ENCODE assay signal across 8 mouse cellular contexts in genomic region chr17:83983070-83983836, GRCm38 (mm10).
A peak's percentile ranks its signal among the peaks of the same experiment; 100 is the strongest.
DNase-seq lines count a peak whose midpoint lies in the region; ATAC-seq and TF ChIP-seq lines count a peak whose summit lies in the region.

No protein-coding gene starts in this region.

- no peaks in the 10 kb centered on the region for H3K9me3 ChIP-seq in heart, embryonic 16.5 days (replicated peaks; ENCODE audit: control insufficient read depth, low read length)

- 39% methylated on average over 18 of the region's 18 CpGs for WGBS in heart, embryonic 16.5 days

- H3K4me2 ChIP-seq in heart, embryonic 16.5 days (ENCODE audit: low read depth, low read length), result no peak overlapping the region

- DNase-seq in left cerebral cortex, adult 2 months (ENCODE audit: extremely low spot score in 1 of 2, low spot score in 2 of 2), result no peak
- DNase-seq in left cerebral cortex, adult 9 months (ENCODE audit: low spot score in 2 of 2), result no peak
- DNase-seq in kidney, postnatal 10 days, result peak; percentile 86
- DNase-seq in layer of hippocampus, postnatal 36 days, result no peak
- DNase-seq in layer of hippocampus, adult 9-10 months (ENCODE audit: low spot score), result no peak

- no peak for TF ChIP-seq POLR2A in embryonic fibroblast, embryonic 13.5 days (IDR thresholded peaks at IDR 0.05; ENCODE audit: low read depth, low read length)

- ATAC-seq in heart, embryonic 16.5 days (replicated peaks; ENCODE audit: extremely low read depth, insufficient read depth, low FRiP score), result peak; percentile 47
- peak; percentile 52 for ATAC-seq in megakaryocyte-erythroid progenitor cell, adult 5-6 weeks (replicated peaks; ENCODE audit: low FRiP score, low TSS enrichment, poor library complexity, severe bottlenecking)

- H3K9ac ChIP-seq in heart, embryonic 16.5 days (ENCODE audit: low read length), result no peak overlapping the region

- H3K36me3 ChIP-seq in heart, embryonic 16.5 days (ENCODE audit: control insufficient read depth, insufficient read depth), result no peaks in the 10 kb centered on the region

- intact Hi-C loops in left cerebral cortex, adult 2 months (cut with DNase I), result no loop called here

- peak overlapping the region; percentile 64 for H3K27ac ChIP-seq in left cerebral cortex, adult 2 months
- peak overlapping the region; percentile 93 for H3K27ac ChIP-seq in embryonic fibroblast, embryonic 13.5 days (ENCODE audit: insufficient read depth, low read length)
- peak overlapping the region; percentile 84 for H3K27ac ChIP-seq in heart, embryonic 16.5 days (ENCODE audit: low read length)

- no peak for TF ChIP-seq CTCF in left cerebral cortex, adult 2 months (IDR thresholded peaks at IDR 0.05)
- TF ChIP-seq CTCF in embryonic fibroblast, embryonic 13.5 days (IDR thresholded peaks at IDR 0.05; ENCODE audit: borderline replicate concordance, insufficient read depth, low read length), result no peak

- no peak overlapping the region for H3K4me3 ChIP-seq in left cerebral cortex, adult 2 months
- no peak overlapping the region for H3K4me3 ChIP-seq in embryonic fibroblast, embryonic 13.5 days (ENCODE audit: insufficient read depth, low read length)
- no peak overlapping the region for H3K4me3 ChIP-seq in heart, embryonic 16.5 days (ENCODE audit: low read length)

- H3K4me1 ChIP-seq in embryonic fibroblast, embryonic 13.5 days (ENCODE audit: control insufficient read depth, insufficient read depth, low read length), result peaks cover 24% of the 10 kb centered on the region
- H3K4me1 ChIP-seq in heart, embryonic 16.5 days (ENCODE audit: control insufficient read depth, insufficient read depth, low read length), result peaks cover 18% of the 10 kb centered on the region

- H3K27me3 ChIP-seq in heart, embryonic 16.5 days (ENCODE audit: control insufficient read depth, insufficient read depth, low read length), result no peaks in the 10 kb centered on the region
